Mouse (Mus musculus) lung, embryonic 15.5 days (tissue): Measurements from ENCODE around the gene Rhbdl3. TPM values are rescaled to one million over a fixed set of nuclear protein-coding genes. Genes with fewer than 3 reads are reported as not detected.
A peak's percentile ranks its signal among the peaks of the same experiment; 100 is the strongest.

Source experiments
- ATAC-seq: fragments of 200-750 bp; cut with Nextera tagmentation; 2 replicates; pipeline ENCODE4 v1.8.0; 2017; ENCODE audit warnings: moderate number of reproducible peaks, borderline replicate concordance; ENCODE audit not compliant: low FRiP score, low TSS enrichment; ENCODE audit errors: extremely low read depth
- H3K27ac ChIP-seq: fragments of 300-500 bp; sonication (generic); 2 replicates; pipeline ENCODE4 v1.5.1; 2015; ENCODE audit warnings: moderate library complexity, mild to moderate bottlenecking, inconsistent platforms
- H3K27me3 ChIP-seq: fragments of 300-500 bp; sonication (generic); 2 replicates; pipeline ENCODE4 v1.6.1; 2015; ENCODE audit warnings: inconsistent platforms
- H3K36me3 ChIP-seq: fragments of 300-500 bp; sonication (generic); 2 replicates; pipeline ENCODE4 v1.6.1; 2015; ENCODE audit warnings: inconsistent platforms
- H3K4me1 ChIP-seq: fragments of 300-500 bp; sonication (generic); 2 replicates; pipeline ENCODE4 v1.6.1; 2015; ENCODE audit warnings: inconsistent platforms
- H3K4me2 ChIP-seq: fragments of 300-500 bp; sonication (generic); 2 replicates; pipeline ENCODE4 v1.6.1; 2015; ENCODE audit warnings: inconsistent platforms, mild to moderate bottlenecking, moderate library complexity
- H3K4me3 ChIP-seq: fragments of 300-500 bp; sonication (generic); 2 replicates; pipeline ENCODE4 v1.5.1; 2015; ENCODE audit warnings: mild to moderate bottlenecking, inconsistent platforms
- H3K9ac ChIP-seq: fragments of 300-500 bp; sonication (generic); 2 replicates; pipeline ENCODE4 v1.6.1; 2015; ENCODE audit warnings: inconsistent platforms
- H3K9me3 ChIP-seq: fragments of 300-500 bp; sonication (generic); 2 replicates; pipeline ENCODE4 v1.6.1; 2016; ENCODE audit warnings: inconsistent platforms
- WGBS: fragments of 180-500 bp; shearing (Covaris S2); methylation state at CpG from one replicate; pipeline ENCODE4 v1.1.7; 2015; 5-methylcytosine and 5-hydroxymethylcytosine counted together
- polyA plus RNA-seq: library from polyadenylated mRNA; unstranded; fragments of >200 nt; fragmentation: Nextera tagmentation; extraction: Ambion mirVana; gene quantifications from 2 replicates; pipeline ENCODE4 v1.2.1, GENCODE M21; 2015

Rhbdl3 gene
- polyA plus RNA-seq, 1 experiment from 2014 or later: 2.4 TPM

- Histone ChIP-seq H3K27me3 (peaks cover 39% of the 10 kb centered on the region), H3K4me3 (no peak overlapping the region)
Observed at GRCm38 (mm10) chr11:80295785-80296184, 4.9 kb upstream of the Rhbdl3 start.

GRCm38 (mm10) chr11:80299513-80300235 is 1.0 kb upstream of the Rhbdl3 start:
- H3K27ac ChIP-seq: no peak overlapping the region
- no peak for ATAC-seq
- no peaks in the 10 kb centered on the region for H3K36me3 ChIP-seq
- H3K4me3 ChIP-seq: no peak overlapping the region
- H3K9ac ChIP-seq: no peak overlapping the region
- H3K9me3 ChIP-seq: no peaks in the 10 kb centered on the region
- H3K4me2 ChIP-seq: peak overlapping the region; percentile 99
- H3K27me3 ChIP-seq: peaks cover 61% of the 10 kb centered on the region
- 6% methylated on average over 12 of the region's 12 CpGs for WGBS
- peaks cover 40% of the 10 kb centered on the region for H3K4me1 ChIP-seq

More at GRCm38 (mm10) chr11:80295785-80296184, 4.9 kb upstream of the Rhbdl3 start:
- Histone ChIP-seq H3K27ac (no peak overlapping the region), H3K4me1 (peaks cover 26% of the 10 kb centered on the region), H3K9me3 (no peaks in the 10 kb centered on the region), H3K36me3 (no peaks in the 10 kb centered on the region), H3K4me2 (no peak overlapping the region), H3K9ac (no peak overlapping the region)
- ATAC-seq: no peak
- 17% methylated on average over 14 of the region's 14 CpGs for WGBS

GRCm38 (mm10) chr11:80301316-80302045 is 769 bp downstream of the Rhbdl3 start:
- H3K36me3 ChIP-seq: no peaks in the 10 kb centered on the region
- H3K9me3 ChIP-seq: no peaks in the 10 kb centered on the region
- under 1% methylated on average over 51 of the region's 53 CpGs for WGBS
- H3K9ac ChIP-seq: peak overlapping the region; percentile 42
- no peak overlapping the region for H3K27ac ChIP-seq
- peak overlapping the region; percentile 57 for H3K4me3 ChIP-seq
- peaks cover 30% of the 10 kb centered on the region for H3K4me1 ChIP-seq
- H3K27me3 ChIP-seq: peaks cover 45% of the 10 kb centered on the region
- ATAC-seq: peak; percentile 50
- H3K4me2 ChIP-seq: peak overlapping the region; percentile 99

- 0 out of 2 replicates have a peak overlapping the region, but pooled peaks have one; percentile 42 for H3K9ac ChIP-seq
Observed at GRCm38 (mm10) chr11:80302046-80302390, 1.3 kb downstream of the Rhbdl3 start.

GRCm38 (mm10) chr11:80302536-80302935 is 1.8 kb downstream of the Rhbdl3 start:
- H3K4me1 ChIP-seq: peaks cover 30% of the 10 kb centered on the region
- peak; percentile 67 for ATAC-seq
- H3K4me2 ChIP-seq: peak overlapping the region; percentile 99
- no peak overlapping the region for H3K9ac ChIP-seq
- no peaks in the 10 kb centered on the region for H3K36me3 ChIP-seq
- WGBS: 2% methylated on average over 11 of the region's 11 CpGs
- peak overlapping the region; percentile 57 for H3K4me3 ChIP-seq
- H3K27me3 ChIP-seq: peaks cover 44% of the 10 kb centered on the region
- no peak overlapping the region for H3K27ac ChIP-seq
- H3K9me3 ChIP-seq: no peaks in the 10 kb centered on the region

More at GRCm38 (mm10) chr11:80302046-80302390, 1.3 kb downstream of the Rhbdl3 start:
- H3K4me2 ChIP-seq: peak overlapping the region; percentile 99
- peak overlapping the region; percentile 57 for H3K4me3 ChIP-seq
- peaks cover 30% of the 10 kb centered on the region for H3K4me1 ChIP-seq
- ATAC-seq: no peak
- H3K9me3 ChIP-seq: no peaks in the 10 kb centered on the region
- H3K36me3 ChIP-seq: no peaks in the 10 kb centered on the region
- no peak overlapping the region for H3K27ac ChIP-seq
- H3K27me3 ChIP-seq: peaks cover 44% of the 10 kb centered on the region
- WGBS: 3% methylated on average over 9 of the region's 9 CpGs

GRCm38 (mm10) chr11:80303746-80304145 is 3.0 kb downstream of the Rhbdl3 start:
- Histone ChIP-seq H3K4me2 (no peak overlapping the region), H3K27ac (no peak overlapping the region), H3K27me3 (peaks cover 41% of the 10 kb centered on the region), H3K9ac (no peak overlapping the region), H3K36me3 (no peaks in the 10 kb centered on the region), H3K4me3 (no peak overlapping the region), H3K9me3 (no peaks in the 10 kb centered on the region), H3K4me1 (peaks cover 30% of the 10 kb centered on the region)
- ATAC-seq: no peak
- WGBS: 81% methylated on average over 3 of the region's 3 CpGs

GRCm38 (mm10) chr11:80304846-80305245 is 4.1 kb downstream of the Rhbdl3 start:
- no peak for ATAC-seq
- no peak overlapping the region for H3K9ac ChIP-seq
- H3K36me3 ChIP-seq: no peaks in the 10 kb centered on the region
- no peak overlapping the region for H3K4me2 ChIP-seq
- H3K4me1 ChIP-seq: peaks cover 22% of the 10 kb centered on the region
- peaks cover 31% of the 10 kb centered on the region for H3K27me3 ChIP-seq
- H3K27ac ChIP-seq: no peak overlapping the region
- WGBS: 71% methylated on average over 10 of the region's 10 CpGs
- no peak overlapping the region for H3K4me3 ChIP-seq
- no peaks in the 10 kb centered on the region for H3K9me3 ChIP-seq

- H3K36me3 ChIP-seq: no peaks in the 10 kb centered on the region
- no peak overlapping the region for H3K27ac ChIP-seq
- H3K4me1 ChIP-seq: no peaks in the 10 kb centered on the region
- H3K9me3 ChIP-seq: no peaks in the 10 kb centered on the region
- no peak overlapping the region for H3K4me2 ChIP-seq
- no peak overlapping the region for H3K9ac ChIP-seq
- ATAC-seq: no peak
- H3K27me3 ChIP-seq: no peaks in the 10 kb centered on the region; the same call in 1 of the 2 replicates
- WGBS: 58% methylated on average over 6 of the region's 6 CpGs
- no peak overlapping the region for H3K4me3 ChIP-seq
Observed at GRCm38 (mm10) chr11:80308537-80308936, 7.8 kb downstream of the Rhbdl3 start.

- ATAC-seq: no peak
- Histone ChIP-seq H3K27ac (no peak overlapping the region), H3K9me3 (no peaks in the 10 kb centered on the region), H3K27me3 (no peaks in the 10 kb centered on the region), H3K4me3 (no peak overlapping the region), H3K9ac (no peak overlapping the region), H3K4me2 (no peak overlapping the region), H3K36me3 (no peaks in the 10 kb centered on the region), H3K4me1 (no peaks in the 10 kb centered on the region)
- WGBS: 39% methylated on average over 4 of the region's 4 CpGs
Observed at GRCm38 (mm10) chr11:80311271-80311670, 10.6 kb downstream of the Rhbdl3 start.

- no peak overlapping the region for H3K4me2 ChIP-seq
- WGBS: 34% methylated on average over 2 of the region's 2 CpGs
- H3K9ac ChIP-seq: no peak overlapping the region
- ATAC-seq: no peak
- H3K36me3 ChIP-seq: no peaks in the 10 kb centered on the region
- H3K4me3 ChIP-seq: no peak overlapping the region
- no peaks in the 10 kb centered on the region for H3K9me3 ChIP-seq
- no peak overlapping the region for H3K27ac ChIP-seq
- H3K4me1 ChIP-seq: no peaks in the 10 kb centered on the region
- H3K27me3 ChIP-seq: no peaks in the 10 kb centered on the region
Observed at GRCm38 (mm10) chr11:80312049-80312448, 11.3 kb downstream of the Rhbdl3 start.

GRCm38 (mm10) chr11:80312565-80312964 is 11.9 kb downstream of the Rhbdl3 start:
- H3K27ac ChIP-seq: no peak overlapping the region
- H3K4me1 ChIP-seq: no peaks in the 10 kb centered on the region
- no peaks in the 10 kb centered on the region for H3K36me3 ChIP-seq
- no peaks in the 10 kb centered on the region for H3K27me3 ChIP-seq
- no peak for ATAC-seq
- no peak overlapping the region for H3K4me2 ChIP-seq
- H3K4me3 ChIP-seq: no peak overlapping the region
- no peaks in the 10 kb centered on the region for H3K9me3 ChIP-seq
- whole genome bisulfite sequencing: under 1% methylated on average over 6 of the region's 6 CpGs
- no peak overlapping the region for H3K9ac ChIP-seq

- Histone ChIP-seq H3K27me3 (no peaks in the 10 kb centered on the region), H3K36me3 (no peaks in the 10 kb centered on the region), H3K9ac (no peak overlapping the region), H3K4me3 (no peak overlapping the region), H3K4me1 (no peaks in the 10 kb centered on the region), H3K4me2 (no peak overlapping the region), H3K27ac (no peak overlapping the region), H3K9me3 (no peaks in the 10 kb centered on the region)
- ATAC-seq: no peak
- 68% methylated on average over 1 of the region's 1 CpGs for WGBS
Observed at GRCm38 (mm10) chr11:80313462-80313861, 12.8 kb downstream of the Rhbdl3 start.
